Mouse (Mus musculus): Measurements from ENCODE around the gene Paxbp1. TPM values are rescaled to one million over a fixed set of nuclear protein-coding genes. Genes with fewer than 3 reads are reported as not detected.

Gene Paxbp1
- polyA plus RNA-seq, 1 experiment from 2014 or later = 84.3 TPM

GRCm38 (mm10) chr16:90988665-90989064 is 55.7 kb downstream of the Paxbp1 start:
- no peak for ATAC-seq (replicated peaks; ENCODE audit: insufficient number of reproducible peaks, low FRiP score, low TSS enrichment, low read depth)
- WGBS = 93% methylated on average over 3 of the region's 3 CpGs
- no peak overlapping the region for H3K4me2 ChIP-seq (ENCODE audit: low read depth, low read length)
- no peaks in the 10 kb centered on the region for H3K4me1 ChIP-seq (ENCODE audit: control insufficient read depth, insufficient read depth, low read length)
- no peak for DNase-seq (ENCODE audit: low spot score)
- H3K9me3 ChIP-seq (replicated peaks; ENCODE audit: control insufficient read depth, low read length) = no peaks in the 10 kb centered on the region
- no peak overlapping the region for H3K4me3 ChIP-seq (ENCODE audit: low read depth, low read length)
- H3K27ac ChIP-seq (replicated peaks; ENCODE audit: low read depth, low read length) = no peak overlapping the region
- H3K9ac ChIP-seq (replicated peaks; ENCODE audit: low read length) = no peak overlapping the region
- H3K27me3 ChIP-seq (ENCODE audit: control insufficient read depth, insufficient read depth, low read length) = no peaks in the 10 kb centered on the region
- no peaks in the 10 kb centered on the region for H3K36me3 ChIP-seq (replicated peaks; ENCODE audit: control insufficient read depth, insufficient read depth, low read depth, low read length)

GRCm38 (mm10) chr16:90988039-90988438 is 56.3 kb downstream of the Paxbp1 start:
- Histone ChIP-seq H3K9ac (replicated peaks; ENCODE audit: low read length) (no peak overlapping the region), H3K27me3 (ENCODE audit: control insufficient read depth, insufficient read depth, low read length) (no peaks in the 10 kb centered on the region), H3K27ac (replicated peaks; ENCODE audit: low read depth, low read length) (no peak overlapping the region), H3K4me3 (ENCODE audit: low read depth, low read length) (no peak overlapping the region), H3K4me2 (ENCODE audit: low read depth, low read length) (no peak overlapping the region), H3K4me1 (ENCODE audit: control insufficient read depth, insufficient read depth, low read length) (no peaks in the 10 kb centered on the region), H3K9me3 (replicated peaks; ENCODE audit: control insufficient read depth, low read length) (no peaks in the 10 kb centered on the region), H3K36me3 (replicated peaks; ENCODE audit: control insufficient read depth, insufficient read depth, low read depth, low read length) (no peaks in the 10 kb centered on the region)
- no peak for DNase-seq (ENCODE audit: low spot score)
- no peak for ATAC-seq (replicated peaks; ENCODE audit: insufficient number of reproducible peaks, low FRiP score, low TSS enrichment, low read depth)
- 88% methylated on average over 8 of the region's 8 CpGs for WGBS

DNA sequence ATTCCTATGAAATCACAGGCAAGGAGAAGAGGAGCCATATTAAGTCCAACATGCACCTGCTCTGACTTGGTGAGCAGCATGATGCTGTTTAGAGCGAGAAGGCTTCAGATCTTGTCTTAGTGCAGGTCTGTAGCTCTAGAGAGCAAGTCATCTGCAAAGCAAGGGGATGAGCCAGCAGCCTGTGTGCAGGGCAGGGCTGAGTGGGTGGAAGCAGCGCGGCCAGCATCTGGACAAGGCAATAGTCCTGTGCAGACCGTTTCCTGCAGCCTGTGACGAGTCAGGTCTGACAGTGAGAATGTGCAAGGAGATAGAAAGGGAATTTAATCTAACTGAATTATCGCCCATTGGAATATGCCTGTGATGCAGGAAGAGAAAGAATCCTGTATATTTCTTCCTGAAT is 73.3 kb downstream of the Paxbp1 start:
- Histone ChIP-seq H3K9ac (replicated peaks; ENCODE audit: low read length) (no peak overlapping the region), H3K27ac (replicated peaks; ENCODE audit: low read depth, low read length) (no peak overlapping the region), H3K9me3 (replicated peaks; ENCODE audit: control insufficient read depth, low read length) (no peaks in the 10 kb centered on the region), H3K36me3 (replicated peaks; ENCODE audit: control insufficient read depth, insufficient read depth, low read depth, low read length) (no peaks in the 10 kb centered on the region), H3K4me3 (ENCODE audit: low read depth, low read length) (no peak overlapping the region), H3K4me1 (ENCODE audit: control insufficient read depth, insufficient read depth, low read length) (no peaks in the 10 kb centered on the region), H3K27me3 (ENCODE audit: control insufficient read depth, insufficient read depth, low read length) (no peaks in the 10 kb centered on the region), H3K4me2 (ENCODE audit: low read depth, low read length) (no peak overlapping the region)
- no peak for DNase-seq (ENCODE audit: low spot score)
- WGBS = 85% methylated on average over 6 of the region's 6 CpGs
- ATAC-seq (replicated peaks; ENCODE audit: insufficient number of reproducible peaks, low FRiP score, low TSS enrichment, low read depth) = no peak

DNA sequence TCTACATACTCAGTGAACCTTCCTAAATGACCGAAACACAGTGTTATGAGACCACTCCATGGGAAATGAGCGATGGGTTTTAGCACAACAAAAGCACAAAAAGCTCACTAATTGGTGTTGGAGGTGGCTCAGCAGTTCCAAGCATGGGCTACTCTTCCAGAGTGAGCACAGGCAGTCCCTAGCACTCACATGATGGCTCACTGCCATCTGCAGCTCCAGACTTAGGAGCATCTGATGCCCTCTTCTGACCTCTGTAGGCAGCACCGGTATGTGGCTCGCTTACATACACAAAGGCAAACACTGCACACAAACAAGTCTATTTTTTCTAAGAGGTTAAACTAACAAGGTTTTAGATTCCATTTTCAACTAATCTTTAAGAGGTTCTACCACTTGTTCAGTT is 78.1 kb downstream of the Paxbp1 start:
- H3K27me3 ChIP-seq (ENCODE audit: control insufficient read depth, insufficient read depth, low read length) = no peaks in the 10 kb centered on the region
- no peak overlapping the region for H3K4me2 ChIP-seq (ENCODE audit: low read depth, low read length)
- H3K36me3 ChIP-seq (replicated peaks; ENCODE audit: control insufficient read depth, insufficient read depth, low read depth, low read length) = no peaks in the 10 kb centered on the region
- no peak for ATAC-seq (replicated peaks; ENCODE audit: insufficient number of reproducible peaks, low FRiP score, low TSS enrichment, low read depth)
- no peak overlapping the region for H3K27ac ChIP-seq (replicated peaks; ENCODE audit: low read depth, low read length)
- no peak overlapping the region for H3K4me3 ChIP-seq (ENCODE audit: low read depth, low read length)
- H3K4me1 ChIP-seq (ENCODE audit: control insufficient read depth, insufficient read depth, low read length) = no peaks in the 10 kb centered on the region
- WGBS = 82% methylated on average over 4 of the region's 4 CpGs
- H3K9ac ChIP-seq (replicated peaks; ENCODE audit: low read length) = no peak overlapping the region
- no peaks in the 10 kb centered on the region for H3K9me3 ChIP-seq (replicated peaks; ENCODE audit: control insufficient read depth, low read length)
- no peak for DNase-seq (ENCODE audit: low spot score)

- WGBS = 85% methylated on average over 10 of the region's 10 CpGs
- no peak for DNase-seq (ENCODE audit: low spot score)
Observed at GRCm38 (mm10) chr16:90964302-90964701, 80.0 kb downstream of the Paxbp1 start.

More at GRCm38 (mm10) chr16:90964302-90964701, 80.0 kb downstream of the Paxbp1 start:
- Histone ChIP-seq H3K4me1 (ENCODE audit: control insufficient read depth, insufficient read depth, low read length) (no peaks in the 10 kb centered on the region), H3K4me2 (ENCODE audit: low read depth, low read length) (no peak overlapping the region), H3K27ac (replicated peaks; ENCODE audit: low read depth, low read length) (no peak overlapping the region), H3K9ac (replicated peaks; ENCODE audit: low read length) (no peak overlapping the region), H3K4me3 (ENCODE audit: low read depth, low read length) (no peak overlapping the region), H3K9me3 (replicated peaks; ENCODE audit: control insufficient read depth, low read length) (no peaks in the 10 kb centered on the region), H3K27me3 (ENCODE audit: control insufficient read depth, insufficient read depth, low read length) (no peaks in the 10 kb centered on the region), H3K36me3 (replicated peaks; ENCODE audit: control insufficient read depth, insufficient read depth, low read depth, low read length) (no peaks in the 10 kb centered on the region)
- no peak for ATAC-seq (replicated peaks; ENCODE audit: insufficient number of reproducible peaks, low FRiP score, low TSS enrichment, low read depth)

Other genes starting within 250 kb of the Paxbp1 start
- gene Urb1, start 234.1 kb downstream of the Paxbp1 start, polyA plus RNA-seq (2014; fragmentation: Nextera tagmentation; extraction: Ambion mirVana) = 13.1 and 15.4 TPM in 2 replicates
- gene Eva1c, start 217.8 kb downstream of the Paxbp1 start, polyA plus RNA-seq (2014; fragmentation: Nextera tagmentation; extraction: Ambion mirVana) = 0.52 and 1.1 TPM in 2 replicates
- gene Cfap298, start 109.4 kb downstream of the Paxbp1 start, polyA plus RNA-seq (2014; fragmentation: Nextera tagmentation; extraction: Ambion mirVana) = 46.8 and 49.7 TPM in 2 replicates
- gene Synj1, start 33.2 kb downstream of the Paxbp1 start, polyA plus RNA-seq (2014; fragmentation: Nextera tagmentation; extraction: Ambion mirVana) = 12.1 and 12.7 TPM in 2 replicates
- not detected in 2 replicates for gene 4932438H23Rik, start 50.6 kb upstream of the Paxbp1 start, polyA plus RNA-seq (2014; fragmentation: Nextera tagmentation; extraction: Ambion mirVana)
- 2.3 and 2.7 TPM in 2 replicates for gene Olig2, start 180.9 kb upstream of the Paxbp1 start, polyA plus RNA-seq (2014; fragmentation: Nextera tagmentation; extraction: Ambion mirVana)
- gene Olig1, start 225.2 kb upstream of the Paxbp1 start, polyA plus RNA-seq (2014; fragmentation: Nextera tagmentation; extraction: Ambion mirVana) = 2.5 and 2.7 TPM in 2 replicates